Mouse (Mus musculus) kidney, embryonic 16.5 days (tissue): ENCODE data around the gene Bcl2l1. TPM values are rescaled to one million over a fixed set of nuclear protein-coding genes. Genes with fewer than 3 reads are reported as not detected.
A peak's percentile ranks its signal among the peaks of the same experiment; 100 is the strongest.

Experiments
- ATAC-seq: fragments of 200-750 bp; cut with Nextera tagmentation; 2 replicates; pipeline ENCODE4 v1.8.0; 2017; ENCODE audit warnings: moderate TSS enrichment; ENCODE audit not compliant: low FRiP score, low TSS enrichment
- H3K27ac ChIP-seq: fragments of 300-500 bp; sonication (generic); 2 replicates; pipeline ENCODE4 v1.5.1; 2014; ENCODE audit warnings: low read length
- H3K27me3 ChIP-seq: fragments of 300-500 bp; sonication (generic); 2 replicates; pipeline ENCODE4 v1.6.1; 2014; ENCODE audit warnings: low read length, control low read depth, mixed read lengths; ENCODE audit not compliant: insufficient read depth
- H3K36me3 ChIP-seq: fragments of 300-500 bp; sonication (generic); 2 replicates; pipeline ENCODE4 v1.6.1; 2014; ENCODE audit warnings: low read length, control low read depth, mixed read lengths; ENCODE audit not compliant: insufficient read depth
- H3K4me1 ChIP-seq: fragments of 300-500 bp; sonication (generic); 2 replicates; pipeline ENCODE4 v1.6.1; 2014; ENCODE audit warnings: low read length, control low read depth, mixed read lengths; ENCODE audit not compliant: insufficient read depth
- H3K4me2 ChIP-seq: fragments of 300-500 bp; sonication (generic); replicated peaks from 2 replicates; pipeline ENCODE4 v1.6.1; 2014; ENCODE audit warnings: low read depth, low read length
- H3K4me3 ChIP-seq: fragments of 300-500 bp; sonication (generic); 2 replicates; pipeline ENCODE4 v1.5.1; 2014; ENCODE audit warnings: mild to moderate bottlenecking, low read length
- H3K9ac ChIP-seq: fragments of 300-500 bp; sonication (generic); replicated peaks from 2 replicates; pipeline ENCODE4 v1.6.1; 2014; ENCODE audit warnings: low read length
- H3K9me3 ChIP-seq: fragments of 300-500 bp; sonication (generic); 2 replicates; pipeline ENCODE4 v1.6.1; 2016; ENCODE audit warnings: low read length, control low read depth
- WGBS: fragments of 180-500 bp; shearing (Covaris S2); extraction: QIAGEN DNeasy Blood & Tissue Kit; methylation state at CpG from one replicate; pipeline ENCODE4 v1.1.7; 2014; 5-methylcytosine and 5-hydroxymethylcytosine counted together
- polyA plus RNA-seq: library from polyadenylated mRNA; unstranded; fragments of >200 nt; fragmentation: Nextera tagmentation; extraction: Ambion mirVana; gene quantifications from 2 replicates; pipeline ENCODE4 v1.2.1, GENCODE M21; 2015

Bcl2l1 gene
- polyA plus RNA-seq, 1 experiment from 2014 or later: 113 TPM

- Histone ChIP-seq H3K4me3 (no peak overlapping the region), H3K9me3 (no peaks in the 10 kb centered on the region), H3K4me1 (peaks cover 50% of the 10 kb centered on the region), H3K27me3 (no peaks in the 10 kb centered on the region), H3K36me3 (peaks cover 6% of the 10 kb centered on the region; the same call in 1 of the 2 replicates), H3K9ac (no peak overlapping the region), H3K27ac (0 out of 2 replicates have a peak overlapping the region, but pooled peaks have one; percentile 9), H3K4me2 (no peak overlapping the region)
- 61% methylated on average over 2 of the region's 2 CpGs for WGBS
- 0 out of 2 replicates have a peak, but pooled peaks have one; percentile 32 for ATAC-seq
Measured at GRCm38 (mm10) chr2:152792461-152792860, 39.1 kb downstream of the Bcl2l1 start.

GRCm38 (mm10) chr2:152789591-152789999 is 41.9 kb downstream of the Bcl2l1 start:
- H3K4me1 ChIP-seq: peaks cover 62% of the 10 kb centered on the region
- 21% methylated on average over 4 of the region's 4 CpGs for WGBS

GRCm38 (mm10) chr2:152788892-152789421 is 42.6 kb downstream of the Bcl2l1 start:
- no peak overlapping the region for H3K4me2 ChIP-seq
- 0 out of 2 replicates have a peak, but pooled peaks cover 2% of the 10 kb centered on the region for H3K9me3 ChIP-seq
- H3K9ac ChIP-seq: no peak overlapping the region
- peaks cover 56% of the 10 kb centered on the region for H3K4me1 ChIP-seq
- H3K4me3 ChIP-seq: no peak overlapping the region
- no peaks in the 10 kb centered on the region for H3K27me3 ChIP-seq
- 59% methylated on average over 6 of the region's 6 CpGs for WGBS
- peaks cover 6% of the 10 kb centered on the region; the same call in 1 of the 2 replicates for H3K36me3 ChIP-seq
- no peak for ATAC-seq
- peak overlapping the region; percentile 65; the same call in 1 of the 2 replicates for H3K27ac ChIP-seq

More at GRCm38 (mm10) chr2:152789591-152789999, 41.9 kb downstream of the Bcl2l1 start:
- no peak for ATAC-seq
- H3K4me2 ChIP-seq: no peak overlapping the region
- H3K9me3 ChIP-seq: no peaks in the 10 kb centered on the region
- no peak overlapping the region for H3K9ac ChIP-seq
- H3K4me3 ChIP-seq: no peak overlapping the region
- peak overlapping the region; percentile 65; the same call in 1 of the 2 replicates for H3K27ac ChIP-seq
- H3K36me3 ChIP-seq: peaks cover 6% of the 10 kb centered on the region; the same call in 1 of the 2 replicates
- no peaks in the 10 kb centered on the region for H3K27me3 ChIP-seq

- ATAC-seq: no peak
- H3K27ac ChIP-seq: no peak overlapping the region
- no peak overlapping the region for H3K4me3 ChIP-seq
- H3K9me3 ChIP-seq: 0 out of 2 replicates have a peak, but pooled peaks cover 6% of the 10 kb centered on the region
- 94% methylated on average over 6 of the region's 6 CpGs for WGBS
- H3K4me2 ChIP-seq: no peak overlapping the region
- H3K36me3 ChIP-seq: peaks cover 6% of the 10 kb centered on the region; the same call in 1 of the 2 replicates
- no peaks in the 10 kb centered on the region for H3K27me3 ChIP-seq
- H3K9ac ChIP-seq: no peak overlapping the region
- H3K4me1 ChIP-seq: peaks cover 43% of the 10 kb centered on the region
Measured at GRCm38 (mm10) chr2:152787543-152787942, 44.0 kb downstream of the Bcl2l1 start.

- Histone ChIP-seq H3K27me3 (no peaks in the 10 kb centered on the region), H3K9me3 (0 out of 2 replicates have a peak, but pooled peaks cover 6% of the 10 kb centered on the region), H3K4me1 (peaks cover 40% of the 10 kb centered on the region), H3K9ac (no peak overlapping the region), H3K4me3 (no peak overlapping the region), H3K36me3 (peaks cover 6% of the 10 kb centered on the region; the same call in 1 of the 2 replicates), H3K4me2 (no peak overlapping the region), H3K27ac (no peak overlapping the region)
- 78% methylated on average over 2 of the region's 2 CpGs for WGBS
- no peak for ATAC-seq
Measured at GRCm38 (mm10) chr2:152787136-152787535, 44.4 kb downstream of the Bcl2l1 start.

GRCm38 (mm10) chr2:152785446-152786350 is 45.8 kb downstream of the Bcl2l1 start:
- H3K4me1 ChIP-seq: peaks cover 40% of the 10 kb centered on the region
- no peak overlapping the region; the same call in 1 of the 2 replicates for H3K4me2 ChIP-seq
- peak; percentile 55 for ATAC-seq
- H3K27me3 ChIP-seq: no peaks in the 10 kb centered on the region
- whole genome bisulfite sequencing: 37% methylated on average over 18 of the region's 18 CpGs
- peaks cover 20% of the 10 kb centered on the region for H3K36me3 ChIP-seq
- H3K9ac ChIP-seq: peak overlapping the region; percentile 52
- no peak overlapping the region for H3K4me3 ChIP-seq
- H3K27ac ChIP-seq: peak overlapping the region; percentile 91
- 0 out of 2 replicates have a peak, but pooled peaks cover 6% of the 10 kb centered on the region for H3K9me3 ChIP-seq

- ATAC-seq: no peak
- H3K27ac ChIP-seq: peak overlapping the region; percentile 91; the same call in 1 of the 2 replicates
- H3K36me3 ChIP-seq: peaks cover 24% of the 10 kb centered on the region
- H3K9ac ChIP-seq: no peak overlapping the region
- H3K4me1 ChIP-seq: peaks cover 32% of the 10 kb centered on the region
- H3K27me3 ChIP-seq: no peaks in the 10 kb centered on the region
- H3K4me2 ChIP-seq: no peak overlapping the region
- H3K9me3 ChIP-seq: 0 out of 2 replicates have a peak, but pooled peaks cover 6% of the 10 kb centered on the region
- 95% methylated on average over 8 of the region's 8 CpGs for WGBS
- no peak overlapping the region for H3K4me3 ChIP-seq
Measured at GRCm38 (mm10) chr2:152784640-152785039, 46.9 kb downstream of the Bcl2l1 start.

- ATAC-seq: no peak
- no peak overlapping the region for H3K4me2 ChIP-seq
- peaks cover 22% of the 10 kb centered on the region for H3K4me1 ChIP-seq
- WGBS: 91% methylated on average over 5 of the region's 5 CpGs
- H3K9me3 ChIP-seq: 0 out of 2 replicates have a peak, but pooled peaks cover 6% of the 10 kb centered on the region
- no peak overlapping the region for H3K4me3 ChIP-seq
- H3K27me3 ChIP-seq: no peaks in the 10 kb centered on the region
- no peak overlapping the region for H3K9ac ChIP-seq
- peaks cover 24% of the 10 kb centered on the region for H3K36me3 ChIP-seq
- H3K27ac ChIP-seq: no peak overlapping the region
Measured at GRCm38 (mm10) chr2:152783241-152783640, 48.3 kb downstream of the Bcl2l1 start.

GRCm38 (mm10) chr2:152782656-152783055 is 48.9 kb downstream of the Bcl2l1 start:
- 76% methylated on average over 5 of the region's 5 CpGs for WGBS
- Histone ChIP-seq H3K9me3 (0 out of 2 replicates have a peak, but pooled peaks cover 6% of the 10 kb centered on the region), H3K4me3 (no peak overlapping the region), H3K9ac (no peak overlapping the region), H3K4me2 (no peak overlapping the region), H3K27ac (no peak overlapping the region), H3K36me3 (peaks cover 24% of the 10 kb centered on the region), H3K27me3 (no peaks in the 10 kb centered on the region), H3K4me1 (peaks cover 19% of the 10 kb centered on the region)
- ATAC-seq: no peak
